Mouse (Mus musculus): ENCODE results near the gene Adssl1. TPM values are rescaled to one million over a fixed set of nuclear protein-coding genes. Genes with fewer than 3 reads are reported as not detected.

The Adssl1 gene
- polyA plus RNA-seq, 1 experiment from 2014 or later: 13.4 TPM

DNA sequence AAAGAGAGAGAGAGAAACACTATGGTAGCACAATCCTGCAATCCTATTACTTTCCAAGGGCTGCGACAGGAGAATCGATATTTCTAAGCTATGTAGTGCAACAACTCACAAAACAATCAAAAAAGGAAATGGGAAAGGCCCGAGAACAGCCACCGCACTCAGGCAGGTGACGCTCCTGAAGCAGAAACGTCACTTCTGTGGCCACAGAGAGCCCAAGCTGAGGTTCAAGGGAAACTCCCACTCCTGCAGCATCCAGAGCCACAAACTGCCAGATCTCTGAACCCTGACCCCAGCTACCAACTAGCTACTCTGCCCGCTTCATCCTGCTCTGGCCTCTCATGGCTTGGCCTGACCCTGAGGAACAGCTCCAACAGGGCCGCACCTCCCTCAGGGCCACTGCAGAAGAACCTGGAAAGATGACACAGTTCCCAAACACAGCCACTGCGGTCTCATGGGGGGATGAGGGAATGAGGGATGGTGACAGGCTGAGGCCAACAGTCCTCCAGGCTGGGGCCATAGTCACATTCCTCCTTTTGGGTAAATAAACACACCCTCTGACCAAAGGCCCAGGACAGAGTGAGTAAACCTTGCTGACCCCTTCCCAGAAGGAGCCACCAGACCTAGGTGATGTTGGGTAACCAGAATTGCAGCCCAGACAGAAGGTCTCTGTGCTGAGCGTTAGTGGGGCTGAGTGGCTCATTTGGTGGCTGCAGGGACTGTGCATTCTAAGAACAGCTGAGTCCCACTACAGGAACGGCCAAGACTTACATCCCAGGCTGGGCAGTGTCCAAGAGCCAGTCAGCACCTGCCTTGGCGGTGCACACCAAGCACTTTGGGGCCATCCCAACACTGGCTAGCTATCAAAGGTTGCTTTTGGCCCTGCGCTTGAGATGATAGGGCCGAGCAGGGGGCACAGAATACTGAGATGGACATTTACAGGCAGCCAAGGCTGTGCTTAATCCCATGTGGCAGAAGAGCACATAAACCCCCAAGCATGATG is 32.4 kb upstream of the Adssl1 start:
- Histone ChIP-seq H3K9ac (ENCODE audit: low read depth, low read length) (no peak overlapping the region), H3K27ac (peak overlapping the region; percentile 62; the same call in 1 of the 2 replicates), H3K4me2 (ENCODE audit: low read length) (peak overlapping the region; percentile 92; the same call in 1 of the 2 replicates), H3K27me3 (ENCODE audit: insufficient read depth, low read length) (no peaks in the 10 kb centered on the region), H3K4me3 (replicated peaks; ENCODE audit: low read depth, low read length) (no peak overlapping the region), H3K36me3 (ENCODE audit: insufficient read depth, low read length) (no peaks in the 10 kb centered on the region), H3K4me1 (replicated peaks; ENCODE audit: insufficient read depth, low read length) (peaks cover 21% of the 10 kb centered on the region), H3K9me3 (replicated peaks; ENCODE audit: low read length) (no peaks in the 10 kb centered on the region)
- no peak for TF ChIP-seq CTCF (IDR thresholded peaks at IDR 0.05; ENCODE audit: low read depth)
- WGBS: 70% methylated on average over 14 of the region's 14 CpGs
- ATAC-seq (replicated peaks; ENCODE audit: low FRiP score, low read depth) (no peak), DNase-seq (ENCODE audit: low spot score) (no peak)

DNA sequence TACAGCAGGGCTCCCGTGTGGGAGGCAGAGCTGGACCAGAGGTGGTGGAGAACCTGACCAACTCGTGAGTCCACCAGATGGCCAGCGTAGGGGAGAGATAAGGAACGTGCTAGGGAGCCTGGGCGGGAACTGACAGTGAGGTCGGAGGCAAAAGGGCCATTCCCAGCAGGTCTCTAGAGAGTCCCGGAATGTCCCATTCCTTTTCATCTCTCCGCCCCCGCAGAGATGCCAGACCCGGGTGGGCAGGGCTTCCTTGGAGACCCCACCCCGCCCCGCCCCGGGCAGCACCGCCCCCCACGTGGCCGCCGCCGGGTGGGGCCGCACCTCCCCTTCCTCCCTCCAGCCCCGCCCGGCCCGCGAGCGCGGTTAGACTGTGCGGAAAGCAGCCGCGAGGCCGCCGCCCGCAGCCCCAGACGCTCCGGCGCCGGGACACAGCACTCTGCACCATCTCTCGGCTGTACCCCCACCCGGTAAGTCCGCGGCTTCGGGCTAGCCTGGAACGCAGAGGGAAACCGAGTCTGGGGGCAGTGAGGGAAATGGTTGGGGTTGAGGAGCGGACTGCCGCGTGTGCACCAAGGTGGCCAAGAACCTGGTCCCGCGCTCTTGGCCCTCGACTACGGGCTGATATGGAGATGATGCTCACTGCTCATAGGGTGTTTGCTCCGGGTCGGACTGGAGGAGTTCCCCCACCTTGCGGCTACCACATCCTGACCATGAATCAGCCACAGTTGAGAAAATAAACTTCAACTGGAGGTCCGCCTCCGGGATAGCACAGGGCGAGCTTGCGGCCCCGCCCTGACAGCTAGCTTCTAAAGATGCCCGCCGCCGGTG is 31.2 kb upstream of the Adssl1 start, which contains the start of gene Inf2:
Gene Inf2 (plus strand): TSS at position 359 of the 831 bp plus-strand sequence.
- Histone ChIP-seq H3K9ac (ENCODE audit: low read depth, low read length) (peak within 1 kb of the TSS; percentile 62), H3K36me3 (ENCODE audit: insufficient read depth, low read length) (no peaks in the 10 kb centered on the region), H3K4me3 (replicated peaks; ENCODE audit: low read depth, low read length) (peak within 1 kb of the TSS; percentile 55), H3K4me2 (ENCODE audit: low read length) (peak within 1 kb of the TSS; percentile 92), H3K27ac (peak within 1 kb of the TSS; percentile 62), H3K4me1 (replicated peaks; ENCODE audit: insufficient read depth, low read length) (peaks cover 28% of the 10 kb centered on the region), H3K27me3 (ENCODE audit: insufficient read depth, low read length) (no peaks in the 10 kb centered on the region), H3K9me3 (replicated peaks; ENCODE audit: low read length) (no peaks in the 10 kb centered on the region)
- ATAC-seq (replicated peaks; ENCODE audit: low FRiP score, low read depth) (peak; percentile 85), DNase-seq (ENCODE audit: low spot score) (peak; percentile 93)
- under 1% methylated on average over 57 of the region's 60 CpGs for WGBS
- no peak; the same call in 1 of the 2 replicates for TF ChIP-seq CTCF (IDR thresholded peaks at IDR 0.05; ENCODE audit: low read depth)

GRCm38 (mm10) chr12:112589491-112590191 is 30.2 kb upstream of the Adssl1 start:
- no peak overlapping the region for H3K27ac ChIP-seq
- H3K4me2 ChIP-seq (ENCODE audit: low read length): peak overlapping the region; percentile 92
- peak overlapping the region; percentile 62 for H3K9ac ChIP-seq (ENCODE audit: low read depth, low read length)
- no peak for TF ChIP-seq CTCF (IDR thresholded peaks at IDR 0.05; ENCODE audit: low read depth)
- WGBS: 52% methylated on average over 8 of the region's 8 CpGs
- H3K4me1 ChIP-seq (replicated peaks; ENCODE audit: insufficient read depth, low read length): peaks cover 38% of the 10 kb centered on the region
- no peaks in the 10 kb centered on the region for H3K27me3 ChIP-seq (ENCODE audit: insufficient read depth, low read length)
- H3K9me3 ChIP-seq (replicated peaks; ENCODE audit: low read length): no peaks in the 10 kb centered on the region
- no peak for DNase-seq (ENCODE audit: low spot score)
- peak overlapping the region; percentile 55 for H3K4me3 ChIP-seq (replicated peaks; ENCODE audit: low read depth, low read length)
- ATAC-seq (replicated peaks; ENCODE audit: low FRiP score, low read depth): no peak
- no peaks in the 10 kb centered on the region for H3K36me3 ChIP-seq (ENCODE audit: insufficient read depth, low read length)

DNA sequence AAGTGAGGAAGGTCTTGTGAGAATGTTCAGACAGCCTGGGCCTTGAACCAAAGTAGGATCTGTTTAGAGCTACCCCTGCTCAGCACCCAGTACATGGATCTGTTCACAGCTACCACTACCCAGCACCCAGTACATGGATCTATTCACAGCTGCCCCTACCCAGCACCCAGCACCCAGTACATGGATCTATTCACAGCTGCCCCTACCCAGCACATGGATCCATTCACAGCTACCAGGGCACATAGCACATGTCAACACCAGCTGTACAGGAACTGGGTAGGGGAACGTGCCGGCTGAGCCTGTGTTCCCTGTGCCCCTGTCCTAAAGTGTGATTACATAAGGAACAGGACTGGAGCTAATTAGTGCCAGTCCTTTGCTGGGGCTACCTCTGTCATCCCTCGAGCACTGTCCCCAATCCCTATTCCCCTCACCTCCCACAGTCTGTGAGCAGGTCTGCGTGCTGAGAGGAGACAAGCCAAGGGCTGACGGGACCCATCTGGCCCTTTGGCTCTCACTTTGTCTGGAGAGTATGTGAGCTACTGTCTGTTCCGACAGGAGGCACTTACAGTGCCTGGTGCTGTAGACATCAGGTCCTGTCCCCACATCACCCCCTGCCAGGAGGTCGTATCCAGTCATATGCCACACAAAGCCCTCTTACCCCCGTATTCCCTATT is 29.1 kb upstream of the Adssl1 start:
- 75% methylated on average over 8 of the region's 8 CpGs for WGBS
- no peak overlapping the region for H3K4me3 ChIP-seq (replicated peaks; ENCODE audit: low read depth, low read length)
- no peak overlapping the region for H3K27ac ChIP-seq
- H3K9ac ChIP-seq (ENCODE audit: low read depth, low read length): no peak overlapping the region
- H3K36me3 ChIP-seq (ENCODE audit: insufficient read depth, low read length): no peaks in the 10 kb centered on the region
- DNase-seq (ENCODE audit: low spot score) (no peak), ATAC-seq (replicated peaks; ENCODE audit: low FRiP score, low read depth) (no peak)
- no peaks in the 10 kb centered on the region for H3K9me3 ChIP-seq (replicated peaks; ENCODE audit: low read length)
- peaks cover 48% of the 10 kb centered on the region for H3K4me1 ChIP-seq (replicated peaks; ENCODE audit: insufficient read depth, low read length)
- no peak overlapping the region for H3K4me2 ChIP-seq (ENCODE audit: low read length)
- no peaks in the 10 kb centered on the region for H3K27me3 ChIP-seq (ENCODE audit: insufficient read depth, low read length)
- TF ChIP-seq CTCF (IDR thresholded peaks at IDR 0.05; ENCODE audit: low read depth): no peak

DNA sequence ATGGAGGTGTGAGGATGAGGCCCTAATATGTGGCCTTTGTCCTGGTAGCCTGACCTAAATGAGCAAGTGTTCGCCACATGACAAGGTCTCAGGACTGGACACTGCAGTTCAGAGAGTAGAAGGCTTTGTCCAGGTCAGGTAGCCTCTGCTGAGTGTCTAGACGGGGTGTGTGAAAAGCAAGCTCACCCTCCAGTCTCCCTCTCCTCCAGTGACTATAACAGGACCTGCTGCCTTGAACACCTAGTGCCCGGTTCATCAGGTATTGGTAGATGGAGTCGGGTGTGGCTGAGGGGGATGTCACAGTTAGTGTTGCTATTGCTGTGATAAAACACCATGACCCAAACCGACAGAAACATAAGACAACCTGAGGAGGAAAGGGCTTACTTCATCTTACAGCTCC is 28.6 kb upstream of the Adssl1 start:
- Histone ChIP-seq H3K9me3 (replicated peaks; ENCODE audit: low read length) (no peaks in the 10 kb centered on the region), H3K27ac (no peak overlapping the region), H3K4me1 (replicated peaks; ENCODE audit: insufficient read depth, low read length) (peaks cover 50% of the 10 kb centered on the region), H3K4me3 (replicated peaks; ENCODE audit: low read depth, low read length) (no peak overlapping the region), H3K27me3 (ENCODE audit: insufficient read depth, low read length) (no peaks in the 10 kb centered on the region), H3K36me3 (ENCODE audit: insufficient read depth, low read length) (no peaks in the 10 kb centered on the region), H3K9ac (ENCODE audit: low read depth, low read length) (no peak overlapping the region), H3K4me2 (ENCODE audit: low read length) (no peak overlapping the region)
- WGBS: 89% methylated on average over 5 of the region's 5 CpGs
- no peak for DNase-seq (ENCODE audit: low spot score)
- no peak for TF ChIP-seq CTCF (IDR thresholded peaks at IDR 0.05; ENCODE audit: low read depth)
- no peak for ATAC-seq (replicated peaks; ENCODE audit: low FRiP score, low read depth)

All from kidney, postnatal 0 days (tissue).